Comparison of ENCODE assay signal across 15 mouse cellular contexts in the genomic region with DNA sequence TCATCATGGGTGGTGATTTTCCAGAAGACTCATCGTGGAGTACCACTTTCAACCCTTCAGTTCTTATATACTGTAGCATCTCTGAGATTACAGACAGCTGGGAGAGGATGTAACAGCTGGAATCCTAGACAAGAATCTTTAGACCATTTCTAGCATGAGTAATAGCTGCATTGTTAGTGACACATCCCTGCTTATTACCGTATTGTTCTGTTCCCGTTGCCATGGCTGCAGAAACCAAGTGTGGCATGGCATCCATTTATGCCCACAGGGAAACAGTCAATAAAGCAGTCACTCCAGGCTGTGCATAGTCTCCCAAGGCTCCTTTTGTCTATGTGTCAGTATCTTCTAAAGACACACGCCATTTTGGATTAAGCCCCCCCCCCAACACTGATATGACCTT.
DNase-seq lines count a peak whose midpoint lies in the region; ATAC-seq and TF ChIP-seq lines count a peak whose summit lies in the region.
"Had no signal": no experiment of that assay in that cellular context is flagged by ENCODE, and none has a peak within 500 bp of the region (broad histone marks: within the 10 kb centered on the region; RNA-seq: fewer than 3 reads in every experiment).

No protein-coding gene starts in this region.

- DNase-seq in 3T3-L1 (ENCODE audit: low read depth, low spot score) (peak; percentile 64), MN1 (ENCODE audit: low spot score) (no peak)
- peak; percentile 33 for DNase-seq in embryo, embryonic 11 days
- no peak for DNase-seq in midbrain, embryonic 11.5 days (ENCODE audit: low spot score, missing footprints)
- DNase-seq in liver, postnatal 0 days: no peak
- DNase-seq in kidney, adult 11 months: no peak
- DNase-seq in urinary bladder, postnatal 10 days (ENCODE audit: low spot score): no peak
- DNase-seq: adrenal gland, adult 2 months; heart, adult 18-20 months; heart, postnatal 4 days; liver had no signal

- TF ChIP-seq CTCF in liver, postnatal 0 days (IDR thresholded peaks at IDR 0.05; ENCODE audit: low read depth): no peak

- 14% methylated on average over 4 of the region's 4 CpGs for WGBS in forebrain, embryonic 16.5 days
- 28% methylated on average over 4 of the region's 4 CpGs for WGBS in midbrain, embryonic 11.5 days
- 73% methylated on average over 4 of the region's 4 CpGs for WGBS in liver, postnatal 0 days (ENCODE audit: insufficient replicate concordance)

- TF ChIP-seq EP300 in liver, postnatal 0 days (IDR thresholded peaks at IDR 0.05; ENCODE audit: low read depth): no peak

- H3K4me2 ChIP-seq in forebrain, embryonic 16.5 days (ENCODE audit: low read length): no peak overlapping the region
- no peak overlapping the region for H3K4me2 ChIP-seq in midbrain, embryonic 11.5 days
- H3K4me2 ChIP-seq in liver, postnatal 0 days (ENCODE audit: low read depth, low read length): no peak overlapping the region
- H3K4me2 ChIP-seq: kidney, embryonic 15.5 days had no signal

- no peak overlapping the region for H3K9ac ChIP-seq in forebrain, embryonic 16.5 days (replicated peaks; ENCODE audit: low read depth, low read length)
- H3K9ac ChIP-seq in midbrain, embryonic 11.5 days (ENCODE audit: low read length): no peak overlapping the region
- H3K9ac ChIP-seq in liver, postnatal 0 days (replicated peaks): no peak overlapping the region
- H3K9ac ChIP-seq: kidney, embryonic 15.5 days had no signal

- H3K36me3 ChIP-seq in forebrain, embryonic 16.5 days (ENCODE audit: control insufficient read depth, insufficient read depth): no peaks in the 10 kb centered on the region
- H3K36me3 ChIP-seq in midbrain, embryonic 11.5 days (ENCODE audit: control insufficient read depth, insufficient read depth, low read length): no peaks in the 10 kb centered on the region
- no peaks in the 10 kb centered on the region for H3K36me3 ChIP-seq in liver, postnatal 0 days (replicated peaks; ENCODE audit: insufficient read depth, low read length)
- H3K36me3 ChIP-seq: kidney, embryonic 15.5 days had no signal

- H3K27ac ChIP-seq in forebrain, embryonic 16.5 days (ENCODE audit: low read length): no peak overlapping the region
- no peak overlapping the region for H3K27ac ChIP-seq in midbrain, embryonic 11.5 days (ENCODE audit: low read depth, low read length)
- H3K27ac ChIP-seq in liver, postnatal 0 days (ENCODE audit: low read depth): no peak overlapping the region
- H3K27ac ChIP-seq: kidney, embryonic 15.5 days had no signal

- no peaks in the 10 kb centered on the region for H3K4me1 ChIP-seq in forebrain, embryonic 16.5 days (replicated peaks; ENCODE audit: control insufficient read depth, insufficient read depth, low read length)
- peaks cover 3% of the 10 kb centered on the region; the same call in 1 of the 2 replicates for H3K4me1 ChIP-seq in midbrain, embryonic 11.5 days (ENCODE audit: control insufficient read depth, insufficient read depth, low read length)
- H3K4me1 ChIP-seq in liver, postnatal 0 days (ENCODE audit: insufficient read depth): no peaks in the 10 kb centered on the region
- H3K4me1 ChIP-seq: kidney, embryonic 15.5 days had no signal

- no peak overlapping the region for H3K4me3 ChIP-seq in forebrain, embryonic 16.5 days (replicated peaks; ENCODE audit: low read length)
- H3K4me3 ChIP-seq in midbrain, embryonic 11.5 days (ENCODE audit: low read depth, low read length): no peak overlapping the region
- no peak overlapping the region for H3K4me3 ChIP-seq in liver, postnatal 0 days (ENCODE audit: low read depth, low read length)
- H3K4me3 ChIP-seq: kidney, embryonic 15.5 days had no signal

- no peaks in the 10 kb centered on the region for H3K27me3 ChIP-seq in forebrain, embryonic 16.5 days (replicated peaks; ENCODE audit: control insufficient read depth, insufficient read depth, low read length)
- H3K27me3 ChIP-seq in midbrain, embryonic 11.5 days (ENCODE audit: control insufficient read depth, insufficient read depth, low read length): no peaks in the 10 kb centered on the region
- no peaks in the 10 kb centered on the region for H3K27me3 ChIP-seq in liver, postnatal 0 days (ENCODE audit: insufficient read depth, low read length)
- H3K27me3 ChIP-seq: kidney, embryonic 15.5 days had no signal

- peak; percentile 85 for ATAC-seq in forebrain, embryonic 16.5 days
- ATAC-seq in midbrain, embryonic 11.5 days (ENCODE audit: low FRiP score): peak; percentile 90
- ATAC-seq in liver, postnatal 0 days: no peak
- ATAC-seq: CD4-positive, CD25-positive, alpha-beta regulatory T cell, adult 4 months; Patski had no signal

- H3K9me3 ChIP-seq in forebrain, embryonic 16.5 days (ENCODE audit: control insufficient read depth, low read length): no peaks in the 10 kb centered on the region
- no peaks in the 10 kb centered on the region for H3K9me3 ChIP-seq in midbrain, embryonic 11.5 days (ENCODE audit: control insufficient read depth, low read length)
- H3K9me3 ChIP-seq in liver, postnatal 0 days (ENCODE audit: low read length): no peaks in the 10 kb centered on the region
- H3K9me3 ChIP-seq: kidney, embryonic 15.5 days had no signal

Comparison
In these comparisons a context has a peak if more than half of its experiments do, and no peak if none do; other contexts are left out.
1. DNase-seq: peak in 3T3-L1 (single experiment) and embryo, embryonic 11 days (single experiment); none in midbrain, embryonic 11.5 days (single experiment), liver, postnatal 0 days (single experiment), MN1 (single experiment), kidney, adult 11 months (single experiment) and urinary bladder, postnatal 10 days (single experiment).